Mouse (Mus musculus): ENCODE data around the gene Mrpl48. TPM values are rescaled to one million over a fixed set of nuclear protein-coding genes. Genes with fewer than 3 reads are reported as not detected.

Gene Mrpl48
- polyA plus RNA-seq, 1 experiment from 2014 or later: 77.3 TPM

DNA sequence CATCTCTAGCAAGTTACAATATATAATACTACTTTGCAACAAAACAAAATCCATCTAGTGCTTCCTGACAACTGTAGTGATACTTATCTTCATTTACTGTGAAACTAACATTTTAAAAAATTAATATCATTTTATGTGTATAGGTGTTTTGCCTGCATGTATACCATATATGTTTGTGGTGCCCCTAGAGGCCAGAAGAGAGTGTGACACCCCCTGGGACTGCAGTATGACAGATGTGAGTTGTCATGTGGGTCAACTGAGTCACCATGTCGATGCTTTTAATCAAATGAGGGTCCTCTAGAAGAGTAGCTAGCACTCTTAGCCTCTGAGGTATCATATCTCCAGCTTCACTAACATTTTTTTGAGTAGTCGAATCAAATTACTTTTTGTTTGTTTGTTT is 14.2 kb upstream of the Mrpl48 start:
- H3K27ac ChIP-seq: no peak overlapping the region
- H3K9ac ChIP-seq: no peak overlapping the region
- no peaks in the 10 kb centered on the region for H3K9me3 ChIP-seq
- no peaks in the 10 kb centered on the region for H3K36me3 ChIP-seq
- no peaks in the 10 kb centered on the region; the same call in 1 of the 2 replicates for H3K4me1 ChIP-seq
- no peak overlapping the region for H3K4me2 ChIP-seq
- WGBS: 65% methylated on average over 2 of the region's 2 CpGs
- H3K4me3 ChIP-seq (replicated peaks): no peak overlapping the region
- no peak for ATAC-seq (ENCODE audit: insufficient read depth, low FRiP score, low read depth)
- H3K27me3 ChIP-seq (replicated peaks): no peaks in the 10 kb centered on the region

DNA sequence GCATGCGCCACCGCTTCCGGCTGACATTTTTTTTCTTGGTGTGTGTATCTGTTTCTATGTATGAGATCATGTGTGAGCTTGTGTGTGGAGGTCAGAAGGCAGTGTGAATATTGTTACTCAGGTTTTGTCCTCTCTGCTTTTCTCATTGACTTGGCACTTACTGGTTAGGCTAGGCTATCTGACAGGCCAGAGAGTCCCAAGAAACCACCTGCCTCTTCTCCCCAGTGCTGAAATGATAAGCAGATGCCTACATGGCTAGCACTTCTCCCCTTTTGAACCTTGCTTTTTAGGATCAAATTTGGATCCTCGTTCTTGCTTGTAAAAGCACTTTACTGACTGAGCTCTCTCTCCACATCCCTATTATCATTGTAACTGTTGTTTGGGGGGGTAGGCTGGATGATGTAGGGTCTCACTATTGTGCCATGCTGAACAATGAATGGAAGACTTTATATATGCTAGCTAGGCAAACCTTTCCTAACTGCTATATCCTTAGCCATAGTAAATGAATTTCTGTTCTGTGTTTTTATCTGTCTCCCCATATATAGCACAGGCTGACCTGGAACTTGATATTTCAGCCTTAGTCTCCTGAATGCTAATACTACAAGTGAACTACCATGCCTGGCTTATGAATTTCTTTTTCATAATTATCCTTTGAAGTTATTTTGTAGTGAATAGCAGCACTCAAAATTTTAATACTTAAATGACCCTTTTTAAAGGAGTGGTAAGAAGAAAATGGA is 8.2 kb upstream of the Mrpl48 start:
- no peak for ATAC-seq (ENCODE audit: insufficient read depth, low FRiP score, low read depth)
- no peak overlapping the region for H3K4me2 ChIP-seq
- no peaks in the 10 kb centered on the region for H3K9me3 ChIP-seq
- H3K27me3 ChIP-seq (replicated peaks): no peaks in the 10 kb centered on the region
- WGBS: 93% methylated on average over 4 of the region's 4 CpGs
- no peak overlapping the region for H3K27ac ChIP-seq
- no peak overlapping the region for H3K4me3 ChIP-seq (replicated peaks)
- H3K36me3 ChIP-seq: no peaks in the 10 kb centered on the region
- H3K4me1 ChIP-seq: no peaks in the 10 kb centered on the region
- no peak overlapping the region for H3K9ac ChIP-seq

DNA sequence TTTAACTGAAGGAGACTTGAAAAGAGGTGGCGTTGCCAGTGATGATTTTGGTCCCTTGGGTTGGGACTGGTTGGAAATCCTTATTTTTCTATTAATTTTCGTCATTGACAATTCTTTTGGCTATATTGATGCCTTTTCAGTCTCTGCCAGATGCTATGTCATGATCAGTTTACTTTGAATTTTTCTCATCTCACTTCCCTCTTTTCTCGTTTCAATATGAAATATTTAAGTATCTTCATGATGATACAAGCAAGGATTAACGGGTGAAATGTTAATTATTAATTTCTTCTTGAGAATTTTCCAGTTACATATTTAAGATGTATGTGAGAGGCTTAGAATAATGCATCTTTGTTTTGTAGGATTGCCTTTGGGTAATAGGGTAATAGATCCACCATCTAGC is 809 bp upstream of the Mrpl48 start:
- Histone ChIP-seq H3K27me3 (replicated peaks) (no peaks in the 10 kb centered on the region), H3K27ac (peak overlapping the region; percentile 99), H3K36me3 (no peaks in the 10 kb centered on the region), H3K9me3 (no peaks in the 10 kb centered on the region), H3K9ac (peak overlapping the region; percentile 100; the same call in 1 of the 2 replicates), H3K4me2 (peak overlapping the region; percentile 65), H3K4me1 (peaks cover 7% of the 10 kb centered on the region; the same call in 1 of the 2 replicates), H3K4me3 (replicated peaks) (peak overlapping the region; percentile 93)
- ATAC-seq (ENCODE audit: insufficient read depth, low FRiP score, low read depth): no peak
- 12% methylated on average over 4 of the region's 4 CpGs for WGBS

DNA sequence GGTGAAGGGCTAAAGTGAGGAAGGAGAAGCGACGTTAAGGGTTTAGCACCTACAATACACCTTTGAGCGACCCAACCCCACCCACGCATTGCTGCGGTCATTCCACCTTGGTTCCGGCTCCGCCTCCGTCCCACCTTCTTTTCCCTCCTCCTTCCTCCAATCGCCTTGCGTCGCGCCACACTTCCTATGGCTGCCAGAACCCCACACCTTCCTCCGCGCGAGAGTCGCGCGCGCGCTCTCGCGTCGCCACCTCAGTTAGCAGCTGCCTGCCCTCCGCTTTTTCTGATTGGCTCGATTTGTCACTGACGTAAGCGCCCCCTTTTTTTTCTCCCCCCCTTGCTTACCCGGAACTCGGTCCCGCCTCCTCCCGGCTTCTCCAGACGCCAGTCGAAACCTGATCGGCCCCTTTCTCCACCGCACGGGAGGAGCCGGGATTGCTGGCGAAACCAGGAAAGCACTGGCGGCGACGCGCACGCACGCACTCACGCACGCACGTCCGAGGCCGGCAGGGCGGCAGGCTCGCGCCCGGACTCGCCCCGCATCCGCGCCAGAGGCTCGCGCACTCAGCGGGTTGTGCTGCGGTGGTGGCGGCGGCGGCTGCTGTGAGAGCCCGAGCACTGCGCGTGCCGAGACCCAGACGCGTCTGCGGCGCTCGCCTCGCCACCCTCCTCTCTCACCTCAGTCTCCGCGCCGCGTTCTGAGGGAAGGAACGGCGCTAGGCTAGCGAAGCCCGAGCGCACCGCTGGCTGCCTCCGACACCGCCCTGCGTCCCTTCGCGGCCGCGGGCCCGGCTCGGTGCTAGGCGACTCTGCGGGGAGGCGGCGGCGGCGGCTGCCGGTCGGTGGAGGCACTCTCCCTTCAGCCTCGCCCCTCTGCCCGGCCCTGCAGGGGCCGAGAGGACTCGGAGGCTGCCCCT is 629 bp downstream of the Mrpl48 start, which contains the start of gene Rab6a:
Gene Rab6a (plus strand): TSS at position 197 of the 916 bp plus-strand sequence.
- H3K4me2 ChIP-seq: peak within 1 kb of the TSS; percentile 65
- peak within 1 kb of the TSS; percentile 99 for H3K27ac ChIP-seq
- no peaks in the 10 kb centered on the region for H3K36me3 ChIP-seq
- no peaks in the 10 kb centered on the region for H3K27me3 ChIP-seq (replicated peaks)
- peak within 1 kb of the TSS; percentile 93 for H3K4me3 ChIP-seq (replicated peaks)
- ATAC-seq (ENCODE audit: insufficient read depth, low FRiP score, low read depth): peak; percentile 96
- H3K9ac ChIP-seq: peak within 1 kb of the TSS; percentile 100
- H3K4me1 ChIP-seq: peaks cover 7% of the 10 kb centered on the region; the same call in 1 of the 2 replicates
- WGBS: under 1% methylated on average over 102 of the region's 105 CpGs
- H3K9me3 ChIP-seq: no peaks in the 10 kb centered on the region

DNA sequence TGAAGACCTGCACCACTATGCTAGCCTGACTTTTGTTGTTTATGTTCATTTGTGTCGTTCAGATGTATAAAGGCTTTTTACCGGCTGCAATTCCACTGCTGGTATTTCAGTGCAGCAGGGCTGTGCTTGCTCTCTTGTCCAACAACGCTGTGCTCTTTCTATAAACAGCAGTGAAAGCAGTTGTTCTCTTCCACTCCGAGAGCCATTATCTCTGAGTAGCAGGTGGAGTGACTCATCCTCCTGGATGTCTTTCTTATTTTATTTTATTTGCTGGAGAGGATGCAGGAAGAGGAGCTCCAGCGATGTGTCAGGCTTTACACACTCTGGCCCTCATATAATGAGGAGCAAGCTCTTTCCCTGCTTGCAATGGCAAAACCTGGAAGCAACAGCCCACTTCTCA is 7.9 kb downstream of the Mrpl48 start:
- H3K36me3 ChIP-seq: no peaks in the 10 kb centered on the region
- WGBS: 56% methylated on average over 5 of the region's 5 CpGs
- ATAC-seq (ENCODE audit: insufficient read depth, low FRiP score, low read depth): no peak
- no peak overlapping the region for H3K4me3 ChIP-seq (replicated peaks)
- no peaks in the 10 kb centered on the region for H3K4me1 ChIP-seq
- no peak overlapping the region for H3K9ac ChIP-seq
- H3K27ac ChIP-seq: no peak overlapping the region
- H3K9me3 ChIP-seq: no peaks in the 10 kb centered on the region
- no peak overlapping the region for H3K4me2 ChIP-seq
- H3K27me3 ChIP-seq (replicated peaks): no peaks in the 10 kb centered on the region

DNA sequence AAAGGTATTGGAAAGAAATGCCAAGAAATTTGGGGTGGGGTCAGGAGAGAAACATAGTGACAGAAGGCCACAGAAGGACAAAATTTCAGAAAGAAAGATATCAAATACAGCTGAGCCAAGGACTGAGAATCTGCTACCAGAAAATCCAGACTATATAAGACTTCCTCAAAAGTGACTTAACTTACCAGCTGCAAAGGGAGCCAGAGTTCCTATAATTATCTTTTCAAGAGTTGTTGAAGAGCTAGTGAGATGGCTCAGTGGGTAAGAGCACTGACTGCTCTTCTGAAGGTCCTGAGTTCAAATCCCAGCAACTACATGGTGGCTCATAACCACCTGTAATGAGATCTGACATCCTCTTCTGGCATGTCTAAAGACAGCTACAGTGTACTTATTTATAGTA is 14.8 kb downstream of the Mrpl48 start:
- Histone ChIP-seq H3K36me3 (no peaks in the 10 kb centered on the region), H3K27ac (no peak overlapping the region), H3K9ac (no peak overlapping the region), H3K4me1 (no peaks in the 10 kb centered on the region), H3K4me3 (replicated peaks) (no peak overlapping the region), H3K27me3 (replicated peaks) (no peaks in the 10 kb centered on the region), H3K4me2 (no peak overlapping the region), H3K9me3 (no peaks in the 10 kb centered on the region)
- no peak for ATAC-seq (ENCODE audit: insufficient read depth, low FRiP score, low read depth)

DNA sequence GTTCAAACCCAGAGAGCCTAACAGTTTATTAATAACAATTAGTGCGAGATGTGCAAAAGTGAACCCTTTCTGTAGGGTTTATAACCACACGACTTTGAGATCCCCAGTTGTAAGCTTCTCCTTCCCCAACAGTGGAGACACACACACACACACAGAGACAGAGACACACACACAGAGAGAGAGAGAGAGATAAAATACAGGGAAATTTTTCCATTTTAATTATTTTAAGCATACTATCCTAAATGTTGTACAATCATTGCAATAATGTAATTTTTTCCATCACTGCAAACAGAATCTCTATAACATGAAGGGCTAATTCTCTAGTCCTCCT is 16.6 kb downstream of the Mrpl48 start:
- Histone ChIP-seq H3K9ac (no peak overlapping the region; the same call in 1 of the 2 replicates), H3K36me3 (no peaks in the 10 kb centered on the region), H3K4me2 (peak overlapping the region; percentile 56), H3K4me1 (no peaks in the 10 kb centered on the region), H3K27me3 (replicated peaks) (no peaks in the 10 kb centered on the region), H3K9me3 (no peaks in the 10 kb centered on the region), H3K4me3 (replicated peaks) (peak overlapping the region; percentile 59), H3K27ac (peak overlapping the region; percentile 92)
- 0 out of 2 replicates have a peak, but pooled peaks have one; percentile 1 for ATAC-seq (ENCODE audit: insufficient read depth, low FRiP score, low read depth)
- 16% methylated on average over 2 of the region's 2 CpGs for WGBS

DNA sequence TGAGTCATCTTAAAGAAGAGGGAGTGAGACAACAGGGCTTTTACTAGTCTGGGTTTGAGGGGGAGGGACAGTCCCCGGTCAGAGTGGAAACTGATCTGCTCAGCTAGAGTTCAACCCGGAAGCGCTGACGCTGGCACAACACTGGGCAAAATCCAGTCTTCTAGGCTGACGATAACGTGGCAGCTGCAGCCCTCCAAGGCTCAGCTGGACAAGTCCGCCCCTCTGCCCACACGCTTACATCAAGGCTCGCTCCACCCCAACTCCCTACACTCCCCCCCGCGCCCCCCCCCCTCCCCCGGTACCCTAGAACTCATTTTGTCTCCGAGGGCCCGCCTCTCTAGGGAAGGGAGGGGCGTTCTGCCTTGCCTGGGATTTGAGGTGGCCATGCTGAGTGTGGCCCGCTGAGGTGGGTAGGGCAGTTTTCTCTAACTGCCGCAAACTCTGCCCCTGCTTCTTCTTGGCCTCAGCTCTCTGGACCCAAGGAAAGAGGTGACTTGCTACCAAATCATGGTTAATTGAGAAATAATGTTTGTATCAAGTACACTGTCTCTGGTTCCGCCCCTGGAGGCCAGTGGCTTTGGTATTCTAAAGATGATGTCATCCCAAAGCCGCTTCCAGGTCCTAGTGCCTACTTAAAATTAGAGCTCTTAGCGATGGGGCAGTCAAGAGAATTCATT is 17.1 kb downstream of the Mrpl48 start:
- H3K9ac ChIP-seq: peak overlapping the region; percentile 26; the same call in 1 of the 2 replicates
- H3K9me3 ChIP-seq: no peaks in the 10 kb centered on the region
- peak overlapping the region; percentile 59 for H3K4me3 ChIP-seq (replicated peaks)
- H3K4me2 ChIP-seq: peak overlapping the region; percentile 56
- 0% methylated on average over 20 of the region's 20 CpGs for WGBS
- H3K27me3 ChIP-seq (replicated peaks): no peaks in the 10 kb centered on the region
- no peaks in the 10 kb centered on the region for H3K4me1 ChIP-seq
- peak; percentile 94 for ATAC-seq (ENCODE audit: insufficient read depth, low FRiP score, low read depth)
- H3K36me3 ChIP-seq: no peaks in the 10 kb centered on the region
- H3K27ac ChIP-seq: peak overlapping the region; percentile 92

DNA sequence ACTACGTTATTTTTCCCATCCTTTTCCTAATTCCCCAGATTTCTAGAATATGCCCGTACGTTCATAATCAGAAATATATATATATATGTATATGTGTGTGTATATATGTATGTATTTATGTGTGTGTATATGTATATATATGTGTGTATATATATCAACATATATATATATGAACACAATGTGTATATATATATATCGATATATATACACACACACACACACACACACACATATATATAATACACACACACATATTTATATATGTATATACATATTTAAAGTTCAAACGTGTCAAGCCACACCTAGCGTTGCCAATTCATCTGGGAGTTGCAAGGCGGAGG is 17.6 kb downstream of the Mrpl48 start:
- 30% methylated on average over 7 of the region's 7 CpGs for WGBS
- ATAC-seq (ENCODE audit: insufficient read depth, low FRiP score, low read depth): no peak
- Histone ChIP-seq H3K9ac (peak overlapping the region; percentile 26; the same call in 1 of the 2 replicates), H3K9me3 (no peaks in the 10 kb centered on the region), H3K27me3 (replicated peaks) (no peaks in the 10 kb centered on the region), H3K4me2 (peak overlapping the region; percentile 56), H3K27ac (peak overlapping the region; percentile 92), H3K4me3 (replicated peaks) (peak overlapping the region; percentile 59), H3K4me1 (no peaks in the 10 kb centered on the region), H3K36me3 (no peaks in the 10 kb centered on the region)

DNA sequence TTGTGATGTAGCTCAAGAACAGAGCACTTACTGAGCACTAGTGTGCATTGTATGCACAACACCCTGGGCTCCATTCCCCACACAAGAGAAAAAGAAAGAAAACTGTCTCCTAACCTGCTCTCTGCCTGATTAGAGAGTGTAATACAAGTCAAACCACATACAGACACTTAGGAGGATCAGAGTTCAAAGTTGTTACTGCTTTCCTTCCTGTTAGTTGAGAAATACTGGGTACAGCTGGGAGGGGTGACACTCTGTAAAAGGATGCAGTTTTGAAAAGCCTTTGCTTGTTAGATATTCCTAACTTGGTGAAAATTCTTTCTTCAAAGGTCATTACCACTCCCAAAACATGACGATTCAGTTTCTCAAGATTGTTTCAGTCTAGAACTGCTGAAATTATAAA is 18.3 kb downstream of the Mrpl48 start:
- WGBS: 63% methylated on average over 1 of the region's 1 CpGs
- H3K9ac ChIP-seq: no peak overlapping the region
- no peak overlapping the region for H3K4me2 ChIP-seq
- no peak overlapping the region for H3K4me3 ChIP-seq (replicated peaks)
- H3K36me3 ChIP-seq: no peaks in the 10 kb centered on the region
- peak overlapping the region; percentile 66 for H3K27ac ChIP-seq
- ATAC-seq (ENCODE audit: insufficient read depth, low FRiP score, low read depth): no peak
- H3K4me1 ChIP-seq: no peaks in the 10 kb centered on the region
- H3K9me3 ChIP-seq: no peaks in the 10 kb centered on the region
- H3K27me3 ChIP-seq (replicated peaks): no peaks in the 10 kb centered on the region

DNA sequence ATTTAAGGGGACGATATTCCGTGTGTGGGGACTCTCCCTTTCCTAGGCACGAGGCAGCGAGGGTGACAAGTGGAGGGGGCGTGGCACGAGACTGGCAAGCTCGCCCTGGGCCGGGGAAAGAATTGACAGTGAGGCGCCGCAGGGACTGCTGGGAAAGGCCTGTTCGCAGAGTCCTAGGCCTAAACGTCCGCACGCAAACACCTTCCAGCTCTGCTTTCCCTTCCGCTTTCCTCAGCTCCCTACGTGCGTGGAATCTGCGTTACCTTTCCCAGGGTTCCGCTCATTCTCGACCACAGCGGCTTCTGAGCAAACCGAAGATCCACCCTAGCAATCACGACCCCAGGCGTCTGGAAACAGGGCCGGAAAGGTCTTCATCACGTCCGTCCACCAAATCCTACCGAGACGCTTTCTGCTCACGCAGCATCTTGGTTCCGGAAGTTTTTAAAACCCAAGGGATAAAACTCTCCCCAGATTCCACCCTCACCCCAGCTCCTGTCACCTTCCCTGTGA is 25.3 kb downstream of the Mrpl48 start:
- peaks cover 4% of the 10 kb centered on the region; the same call in 1 of the 2 replicates for H3K4me1 ChIP-seq
- peak overlapping the region; percentile 89 for H3K27ac ChIP-seq
- H3K9me3 ChIP-seq: no peaks in the 10 kb centered on the region
- H3K4me2 ChIP-seq: peak overlapping the region; percentile 72
- H3K36me3 ChIP-seq: no peaks in the 10 kb centered on the region
- ATAC-seq (ENCODE audit: insufficient read depth, low FRiP score, low read depth): peak; percentile 87
- no peaks in the 10 kb centered on the region for H3K27me3 ChIP-seq (replicated peaks)
- H3K9ac ChIP-seq: peak overlapping the region; percentile 71; the same call in 1 of the 2 replicates
- H3K4me3 ChIP-seq (replicated peaks): peak overlapping the region; percentile 65
- under 1% methylated on average over 31 of the region's 31 CpGs for WGBS
